Mouse (Mus musculus) ES-E14 (cell line): ENCODE measurements around the gene Flrt1.

ENCODE experiments used
- CHD2 ChIP-seq: IDR thresholded peaks from 2 replicates; pipeline ENCODE4 v1.6.1; 2014; ENCODE audit warnings: mild to moderate bottlenecking, low read depth, low read length, inconsistent platforms
- MAFK ChIP-seq: IDR thresholded peaks from 2 replicates; pipeline ENCODE4 v1.6.1; 2014; ENCODE audit warnings: mild to moderate bottlenecking, low read depth, low read length, inconsistent platforms; ENCODE audit not compliant: insufficient read depth

GRCm38 (mm10) chr19:7111710-7112109 lies 6.2 kb upstream of the Flrt1 start:
- no peak for TF ChIP-seq MAFK
- TF ChIP-seq CHD2, result no peak
